Mouse (Mus musculus): ENCODE measurements at regions not wholly inside any gene's neighbourhood (a gene's known extent, or its start where the extent isn't known, plus 50 kb on each side); places are given as distances from the start of the nearest gene placed in this dataset.

DNA sequence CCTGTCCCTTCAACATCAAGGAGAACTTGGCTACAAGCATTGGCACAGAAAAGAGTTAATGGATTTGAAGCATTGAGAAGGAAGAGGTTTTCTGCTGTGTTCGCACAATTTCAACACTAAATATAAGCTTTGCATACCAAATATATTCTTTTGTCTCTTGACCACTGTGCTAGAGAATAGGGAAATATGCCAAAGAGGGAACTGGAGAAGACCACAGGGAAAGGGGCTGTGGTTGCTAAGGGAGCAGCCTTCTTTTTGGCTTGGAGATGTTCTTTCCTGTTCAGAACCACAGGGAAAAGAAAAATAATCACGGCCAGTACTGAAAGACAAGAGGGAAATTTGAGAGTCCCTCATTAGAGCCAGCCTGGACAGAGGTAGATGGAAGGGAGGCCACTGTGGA, 352.8 kb downstream of the Kctd12 start:
- no peaks in the 10 kb centered on the region for H3K27me3 ChIP-seq (ENCODE audit: control insufficient read depth, insufficient read depth, low read length)
- ATAC-seq (ENCODE audit: insufficient read depth) (no peak), DNase-seq (ENCODE audit: low read depth in 3 of 3, low spot score in 3 of 3) (no peak)
- 39% methylated on average over 2 of the region's 2 CpGs for WGBS (ENCODE audit: insufficient replicate concordance)
- H3K4me3 ChIP-seq (ENCODE audit: insufficient read depth in 1 of 2, low read depth in 2 of 2, low read length in 2 of 2) = no peak overlapping the region
- H3K36me3 ChIP-seq (replicated peaks; ENCODE audit: control insufficient read depth, insufficient read depth, low read depth) = no peaks in the 10 kb centered on the region
- no peak for TF ChIP-seq CTCF (IDR thresholded peaks at IDR 0.05; ENCODE audit: low read depth)
- no peaks in the 10 kb centered on the region for H3K9me3 ChIP-seq (ENCODE audit: control insufficient read depth, low read length)
- H3K27ac ChIP-seq = no peak overlapping the region
- no peaks in the 10 kb centered on the region for H3K4me1 ChIP-seq (replicated peaks; ENCODE audit: control insufficient read depth in 2 of 2, insufficient read depth in 2 of 2, low read length in 1 of 2)
- H3K9ac ChIP-seq (replicated peaks) = no peak overlapping the region
- no peak overlapping the region for H3K4me2 ChIP-seq (ENCODE audit: low read depth)

DNA sequence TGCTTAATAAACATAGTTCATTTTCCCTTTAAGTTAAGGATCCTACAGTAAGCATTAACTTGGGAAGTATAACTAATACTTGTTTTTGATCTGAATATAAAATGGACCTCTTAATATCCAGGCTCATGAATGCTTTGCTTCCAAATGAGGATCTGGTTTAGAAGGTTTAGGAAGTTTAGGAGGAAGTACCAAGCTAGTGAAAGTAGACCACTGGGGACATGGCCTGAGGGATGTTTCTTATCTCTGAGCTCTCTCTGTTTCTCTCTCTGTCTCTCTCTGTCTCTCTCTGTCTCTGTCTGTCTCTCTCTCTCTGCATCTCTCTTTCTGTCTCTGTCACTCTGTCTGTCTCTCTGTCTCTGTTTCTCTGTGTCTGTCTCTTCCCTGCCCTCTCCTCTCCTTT, 360.9 kb downstream of the Kctd12 start:
- Histone ChIP-seq H3K4me1 (replicated peaks; ENCODE audit: control insufficient read depth in 2 of 2, insufficient read depth in 2 of 2, low read length in 1 of 2) (no peaks in the 10 kb centered on the region), H3K9ac (replicated peaks) (no peak overlapping the region), H3K27me3 (ENCODE audit: control insufficient read depth, insufficient read depth, low read length) (no peaks in the 10 kb centered on the region), H3K36me3 (replicated peaks; ENCODE audit: control insufficient read depth, insufficient read depth, low read depth) (no peaks in the 10 kb centered on the region), H3K4me2 (ENCODE audit: low read depth) (no peak overlapping the region), H3K9me3 (ENCODE audit: control insufficient read depth, low read length) (no peaks in the 10 kb centered on the region), H3K27ac (no peak overlapping the region), H3K4me3 (ENCODE audit: insufficient read depth in 1 of 2, low read depth in 2 of 2, low read length in 2 of 2) (no peak overlapping the region)
- TF ChIP-seq EP300 (IDR thresholded peaks at IDR 0.05; ENCODE audit: low read depth) = no peak
- no peak for TF ChIP-seq CTCF (IDR thresholded peaks at IDR 0.05; ENCODE audit: low read depth)
- DNase-seq (ENCODE audit: low read depth in 3 of 3, low spot score in 3 of 3) = no peak
- ATAC-seq (ENCODE audit: insufficient read depth) = no peak

GRCm38 (mm10) chr14:102619056-102619455, 363.4 kb downstream of the Kctd12 start:
- Histone ChIP-seq H3K36me3 (replicated peaks; ENCODE audit: control insufficient read depth, insufficient read depth, low read depth) (no peaks in the 10 kb centered on the region), H3K4me3 (ENCODE audit: insufficient read depth in 1 of 2, low read depth in 2 of 2, low read length in 2 of 2) (no peak overlapping the region), H3K9ac (replicated peaks) (no peak overlapping the region), H3K4me2 (ENCODE audit: low read depth) (no peak overlapping the region), H3K4me1 (replicated peaks; ENCODE audit: control insufficient read depth in 2 of 2, insufficient read depth in 2 of 2, low read length in 1 of 2) (no peaks in the 10 kb centered on the region), H3K27ac (no peak overlapping the region), H3K27me3 (ENCODE audit: control insufficient read depth, insufficient read depth, low read length) (no peaks in the 10 kb centered on the region), H3K9me3 (ENCODE audit: control insufficient read depth, low read length) (no peaks in the 10 kb centered on the region)
- TF ChIP-seq CTCF (IDR thresholded peaks at IDR 0.05; ENCODE audit: low read depth) = no peak
- no peak for TF ChIP-seq EP300 (IDR thresholded peaks at IDR 0.05; ENCODE audit: low read depth)
- 65% methylated on average over 4 of the region's 4 CpGs for WGBS (ENCODE audit: insufficient replicate concordance)
- no peak for ATAC-seq (ENCODE audit: insufficient read depth)
- no peak for DNase-seq (ENCODE audit: low read depth in 3 of 3, low spot score in 3 of 3)

DNA sequence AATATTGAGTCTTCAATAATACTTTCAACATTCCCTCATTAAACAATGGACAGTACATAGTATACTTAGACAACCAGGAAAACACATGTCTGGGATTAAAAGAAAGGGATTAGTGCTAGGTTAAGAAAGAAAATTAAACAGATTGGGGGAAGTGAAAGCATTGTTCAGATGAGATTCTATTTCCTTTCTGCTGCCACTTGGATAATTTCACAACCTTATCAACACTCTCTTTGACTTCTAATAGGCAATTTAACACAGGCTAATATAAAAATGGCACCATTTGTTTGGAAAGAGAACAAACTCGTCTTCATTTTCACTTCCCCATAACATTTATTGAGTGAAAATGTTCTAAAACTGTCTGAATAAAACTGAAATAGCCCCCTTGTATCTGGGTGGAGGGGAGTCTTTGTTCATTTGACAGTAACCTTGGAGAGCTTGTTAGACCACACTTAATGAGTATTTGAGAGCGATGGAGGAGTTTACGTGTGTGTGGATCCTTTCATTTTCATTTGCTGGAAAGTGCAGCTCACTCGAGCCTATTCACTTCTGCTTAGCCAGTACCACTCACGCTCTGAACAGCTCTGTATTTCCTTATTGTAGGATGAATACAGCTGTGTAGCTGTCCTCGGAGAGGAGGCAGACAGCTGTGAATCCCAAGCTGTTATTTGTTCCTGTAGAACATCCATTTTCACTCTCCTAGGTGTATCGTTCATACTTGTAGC, 366.7 kb downstream of the Kctd12 start:
- Histone ChIP-seq H3K27me3 (ENCODE audit: control insufficient read depth, insufficient read depth, low read length) (no peaks in the 10 kb centered on the region), H3K4me3 (ENCODE audit: insufficient read depth in 1 of 2, low read depth in 2 of 2, low read length in 2 of 2) (no peak overlapping the region), H3K36me3 (replicated peaks; ENCODE audit: control insufficient read depth, insufficient read depth, low read depth) (no peaks in the 10 kb centered on the region), H3K4me1 (replicated peaks; ENCODE audit: control insufficient read depth in 2 of 2, insufficient read depth in 2 of 2, low read length in 1 of 2) (no peaks in the 10 kb centered on the region), H3K9me3 (ENCODE audit: control insufficient read depth, low read length) (no peaks in the 10 kb centered on the region), H3K9ac (replicated peaks) (no peak overlapping the region), H3K27ac (no peak overlapping the region), H3K4me2 (ENCODE audit: low read depth) (no peak overlapping the region)
- TF ChIP-seq EP300 (IDR thresholded peaks at IDR 0.05; ENCODE audit: low read depth) (no peak), CTCF (IDR thresholded peaks at IDR 0.05; ENCODE audit: low read depth) (no peak)
- 48% methylated on average over 7 of the region's 7 CpGs for WGBS (ENCODE audit: insufficient replicate concordance)
- DNase-seq (ENCODE audit: low read depth in 3 of 3, low spot score in 3 of 3) (no peak), ATAC-seq (ENCODE audit: insufficient read depth) (no peak)

DNA sequence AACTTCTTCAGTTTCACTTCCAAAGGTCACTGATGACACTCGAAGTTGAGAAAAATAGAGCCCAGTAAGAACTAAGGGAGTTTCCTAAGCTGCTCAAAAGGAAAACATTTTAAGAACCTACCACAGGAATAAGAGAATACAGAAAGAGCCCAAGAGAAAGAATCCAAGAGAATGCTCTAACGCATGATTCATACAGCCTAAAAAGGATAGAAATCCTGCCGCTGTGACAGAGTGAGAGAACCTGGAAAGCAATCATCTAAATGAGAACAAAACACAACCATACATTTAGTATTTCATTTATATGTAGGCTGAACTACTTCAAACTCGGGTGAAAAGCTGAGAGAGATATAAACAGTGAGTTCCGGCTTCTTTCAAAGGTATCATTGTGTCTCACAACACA, 376.4 kb downstream of the Kctd12 start:
- Histone ChIP-seq H3K4me3 (ENCODE audit: insufficient read depth in 1 of 2, low read depth in 2 of 2, low read length in 2 of 2) (no peak overlapping the region), H3K27me3 (ENCODE audit: control insufficient read depth, insufficient read depth, low read length) (no peaks in the 10 kb centered on the region), H3K9me3 (ENCODE audit: control insufficient read depth, low read length) (no peaks in the 10 kb centered on the region), H3K36me3 (replicated peaks; ENCODE audit: control insufficient read depth, insufficient read depth, low read depth) (no peaks in the 10 kb centered on the region), H3K27ac (no peak overlapping the region), H3K4me1 (replicated peaks; ENCODE audit: control insufficient read depth in 2 of 2, insufficient read depth in 2 of 2, low read length in 1 of 2) (no peaks in the 10 kb centered on the region), H3K9ac (replicated peaks) (no peak overlapping the region), H3K4me2 (ENCODE audit: low read depth) (no peak overlapping the region)
- no peak for TF ChIP-seq CTCF (IDR thresholded peaks at IDR 0.05; ENCODE audit: low read depth)
- no peak for TF ChIP-seq EP300 (IDR thresholded peaks at IDR 0.05; ENCODE audit: low read depth)
- WGBS (ENCODE audit: insufficient replicate concordance) = 70% methylated on average over 5 of the region's 5 CpGs
- ATAC-seq (ENCODE audit: insufficient read depth) (no peak), DNase-seq (ENCODE audit: low read depth in 3 of 3, low spot score in 3 of 3) (no peak)
